Mouse (Mus musculus): ENCODE data around the gene Cask. TPM values are rescaled to one million over a fixed set of nuclear protein-coding genes. Genes with fewer than 3 reads are reported as not detected.

Gene Cask
- polyA plus RNA-seq, 1 experiment from 2014 or later = 21.6 TPM

DNA sequence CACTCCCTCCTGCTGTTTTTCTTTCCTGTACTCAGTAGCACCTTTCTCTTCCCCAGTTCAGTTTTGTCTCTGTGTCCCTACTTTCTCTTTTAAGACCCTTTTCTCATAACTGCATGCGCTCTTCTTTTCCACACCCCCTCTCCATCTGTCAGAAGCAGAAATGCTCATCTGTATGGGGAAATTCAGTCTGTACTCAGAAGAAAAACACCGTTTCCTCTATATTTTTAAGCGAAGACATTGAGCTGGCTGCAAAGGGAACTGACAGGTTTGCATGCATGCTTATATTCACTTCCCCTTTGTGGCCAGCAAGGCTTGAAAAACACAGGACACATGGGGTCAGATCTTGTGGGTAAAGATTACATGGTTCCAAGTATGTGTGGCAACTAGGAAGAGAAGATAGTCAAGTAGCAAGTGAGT is 196.2 kb downstream of the Cask start:
- H3K36me3 ChIP-seq (replicated peaks; ENCODE audit: control insufficient read depth, insufficient read depth, low read depth, low read length) = no peaks in the 10 kb centered on the region
- H3K4me2 ChIP-seq (ENCODE audit: low read depth, low read length) = no peak overlapping the region
- WGBS = 83% methylated on average over 3 of the region's 3 CpGs
- H3K4me3 ChIP-seq (ENCODE audit: low read depth, low read length) = no peak overlapping the region
- DNase-seq (ENCODE audit: low spot score) = no peak
- no peaks in the 10 kb centered on the region for H3K4me1 ChIP-seq (ENCODE audit: control insufficient read depth, insufficient read depth, low read length)
- H3K9ac ChIP-seq (replicated peaks; ENCODE audit: low read length) = no peak overlapping the region
- H3K9me3 ChIP-seq (replicated peaks; ENCODE audit: control insufficient read depth, low read length) = no peaks in the 10 kb centered on the region
- no peak for ATAC-seq (replicated peaks; ENCODE audit: insufficient number of reproducible peaks, low FRiP score, low TSS enrichment, low read depth)
- H3K27ac ChIP-seq (replicated peaks; ENCODE audit: low read depth, low read length) = no peak overlapping the region
- no peaks in the 10 kb centered on the region for H3K27me3 ChIP-seq (ENCODE audit: control insufficient read depth, insufficient read depth, low read length)

DNA sequence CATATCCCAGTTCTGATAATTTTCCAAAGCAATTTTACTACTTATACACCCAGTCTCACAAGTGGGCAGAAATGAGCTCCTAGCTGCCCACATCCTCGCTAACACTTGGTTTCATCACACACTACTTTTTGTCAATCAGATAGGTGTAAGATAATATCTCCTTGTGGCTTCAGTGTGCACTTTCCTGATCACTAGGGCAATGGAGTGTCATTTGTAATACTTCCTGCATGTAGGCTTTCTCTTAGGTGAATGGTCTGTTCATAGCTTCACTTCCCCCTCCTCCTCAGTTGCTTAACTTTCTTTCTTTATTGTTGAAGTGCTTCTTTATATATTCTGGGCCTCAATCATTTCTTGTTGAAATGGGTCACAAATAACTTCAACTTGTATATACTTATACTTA is 198.9 kb downstream of the Cask start:
- H3K4me2 ChIP-seq (ENCODE audit: low read depth, low read length) = no peak overlapping the region
- no peak for DNase-seq (ENCODE audit: low spot score)
- H3K36me3 ChIP-seq (replicated peaks; ENCODE audit: control insufficient read depth, insufficient read depth, low read depth, low read length) = no peaks in the 10 kb centered on the region
- H3K27ac ChIP-seq (replicated peaks; ENCODE audit: low read depth, low read length) = no peak overlapping the region
- no peak overlapping the region for H3K4me3 ChIP-seq (ENCODE audit: low read depth, low read length)
- no peaks in the 10 kb centered on the region for H3K27me3 ChIP-seq (ENCODE audit: control insufficient read depth, insufficient read depth, low read length)
- H3K4me1 ChIP-seq (ENCODE audit: control insufficient read depth, insufficient read depth, low read length) = no peaks in the 10 kb centered on the region
- ATAC-seq (replicated peaks; ENCODE audit: insufficient number of reproducible peaks, low FRiP score, low TSS enrichment, low read depth) = no peak
- H3K9ac ChIP-seq (replicated peaks; ENCODE audit: low read length) = no peak overlapping the region
- 85% methylated on average over 1 of the region's 1 CpGs for WGBS
- H3K9me3 ChIP-seq (replicated peaks; ENCODE audit: control insufficient read depth, low read length) = no peaks in the 10 kb centered on the region

- ATAC-seq (replicated peaks; ENCODE audit: insufficient number of reproducible peaks, low FRiP score, low TSS enrichment, low read depth) = no peak
- no peaks in the 10 kb centered on the region for H3K27me3 ChIP-seq (ENCODE audit: control insufficient read depth, insufficient read depth, low read length)
- H3K36me3 ChIP-seq (replicated peaks; ENCODE audit: control insufficient read depth, insufficient read depth, low read depth, low read length) = no peaks in the 10 kb centered on the region
- H3K9ac ChIP-seq (replicated peaks; ENCODE audit: low read length) = no peak overlapping the region
- WGBS = 69% methylated on average over 2 of the region's 2 CpGs
- DNase-seq (ENCODE audit: low spot score) = no peak
- H3K27ac ChIP-seq (replicated peaks; ENCODE audit: low read depth, low read length) = no peak overlapping the region
- no peaks in the 10 kb centered on the region for H3K4me1 ChIP-seq (ENCODE audit: control insufficient read depth, insufficient read depth, low read length)
- no peak overlapping the region for H3K4me2 ChIP-seq (ENCODE audit: low read depth, low read length)
- H3K9me3 ChIP-seq (replicated peaks; ENCODE audit: control insufficient read depth, low read length) = no peaks in the 10 kb centered on the region
- H3K4me3 ChIP-seq (ENCODE audit: low read depth, low read length) = no peak overlapping the region
Observed at GRCm38 (mm10) chrX:13651889-13652288, 199.3 kb downstream of the Cask start.

- DNase-seq (ENCODE audit: low spot score) (no peak), ATAC-seq (replicated peaks; ENCODE audit: insufficient number of reproducible peaks, low FRiP score, low TSS enrichment, low read depth) (no peak)
- Histone ChIP-seq H3K4me3 (ENCODE audit: low read depth, low read length) (no peak overlapping the region), H3K4me1 (ENCODE audit: control insufficient read depth, insufficient read depth, low read length) (no peaks in the 10 kb centered on the region), H3K9ac (replicated peaks; ENCODE audit: low read length) (no peak overlapping the region), H3K27me3 (ENCODE audit: control insufficient read depth, insufficient read depth, low read length) (no peaks in the 10 kb centered on the region), H3K36me3 (replicated peaks; ENCODE audit: control insufficient read depth, insufficient read depth, low read depth, low read length) (no peaks in the 10 kb centered on the region), H3K27ac (replicated peaks; ENCODE audit: low read depth, low read length) (no peak overlapping the region), H3K4me2 (ENCODE audit: low read depth, low read length) (no peak overlapping the region), H3K9me3 (replicated peaks; ENCODE audit: control insufficient read depth, low read length) (no peaks in the 10 kb centered on the region)
- 70% methylated on average over 2 of the region's 2 CpGs for WGBS
Observed at GRCm38 (mm10) chrX:13638894-13639293, 212.3 kb downstream of the Cask start.

DNA sequence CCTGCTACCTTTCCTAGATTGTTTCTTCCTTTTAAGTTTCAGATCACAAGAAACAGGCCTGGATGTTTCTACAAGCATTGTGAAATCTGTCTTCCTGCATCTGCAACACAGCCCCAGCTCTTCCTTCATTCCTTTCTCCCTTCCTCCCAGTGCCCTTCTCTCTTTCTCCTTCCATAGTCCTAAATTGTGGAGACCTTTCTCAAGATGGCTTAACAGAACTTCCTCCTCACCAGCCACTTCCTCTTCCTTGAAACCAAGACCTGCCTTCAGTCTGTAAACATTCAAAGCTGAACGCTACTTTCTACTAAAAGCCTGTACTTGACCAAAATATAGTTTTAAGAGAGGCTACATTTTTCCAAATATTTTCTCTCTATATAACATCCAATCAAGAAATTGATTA is 214.8 kb downstream of the Cask start:
- Histone ChIP-seq H3K27me3 (ENCODE audit: control insufficient read depth, insufficient read depth, low read length) (no peaks in the 10 kb centered on the region), H3K9me3 (replicated peaks; ENCODE audit: control insufficient read depth, low read length) (no peaks in the 10 kb centered on the region), H3K27ac (replicated peaks; ENCODE audit: low read depth, low read length) (no peak overlapping the region), H3K9ac (replicated peaks; ENCODE audit: low read length) (no peak overlapping the region), H3K4me1 (ENCODE audit: control insufficient read depth, insufficient read depth, low read length) (no peaks in the 10 kb centered on the region), H3K4me2 (ENCODE audit: low read depth, low read length) (no peak overlapping the region), H3K4me3 (ENCODE audit: low read depth, low read length) (no peak overlapping the region), H3K36me3 (replicated peaks; ENCODE audit: control insufficient read depth, insufficient read depth, low read depth, low read length) (no peaks in the 10 kb centered on the region)
- 88% methylated on average over 1 of the region's 1 CpGs for WGBS
- ATAC-seq (replicated peaks; ENCODE audit: insufficient number of reproducible peaks, low FRiP score, low TSS enrichment, low read depth) (no peak), DNase-seq (ENCODE audit: low spot score) (no peak)

DNA sequence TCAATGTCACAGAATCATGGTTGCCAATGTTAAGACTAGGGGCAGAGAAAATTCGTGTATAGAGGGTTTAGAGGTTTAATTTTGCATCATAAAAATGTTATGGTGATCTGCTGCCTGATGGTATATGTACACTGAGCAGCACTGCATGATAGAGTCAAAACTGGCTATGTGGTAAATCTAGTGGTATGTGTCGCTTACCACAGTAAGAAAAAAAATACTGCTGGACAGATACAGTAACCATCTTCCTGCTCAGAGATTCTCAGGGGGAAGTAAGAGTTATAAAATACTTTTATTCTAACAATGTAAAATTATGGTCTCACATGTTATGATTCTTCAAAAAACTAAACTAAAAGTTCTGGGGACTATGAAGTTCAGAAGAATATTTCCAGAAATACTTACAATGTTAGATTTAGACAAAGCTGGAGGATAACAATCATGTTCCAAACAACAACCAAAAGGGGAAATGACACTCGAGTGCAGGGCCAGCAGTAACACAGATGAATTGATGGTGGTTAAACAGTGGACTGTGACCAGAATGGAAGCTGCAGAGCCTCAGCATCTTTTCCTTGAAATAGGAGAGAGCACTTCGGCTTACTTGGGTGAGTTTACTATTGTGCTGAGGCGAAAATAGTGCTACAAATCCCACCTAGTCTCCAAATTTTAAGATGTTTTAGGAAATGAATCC is 219.4 kb downstream of the Cask start, which contains the start of gene Gpr34:
Gpr34 (plus strand) TSS at position 491 of the 685 bp plus-strand sequence.
- H3K4me3 ChIP-seq (ENCODE audit: low read depth, low read length) = no peak within 1 kb of the TSS
- H3K36me3 ChIP-seq (replicated peaks; ENCODE audit: control insufficient read depth, insufficient read depth, low read depth, low read length) = no peaks in the 10 kb centered on the region
- H3K4me1 ChIP-seq (ENCODE audit: control insufficient read depth, insufficient read depth, low read length) = no peaks in the 10 kb centered on the region
- WGBS = 68% methylated on average over 5 of the region's 5 CpGs
- H3K27me3 ChIP-seq (ENCODE audit: control insufficient read depth, insufficient read depth, low read length) = no peaks in the 10 kb centered on the region
- no peak for ATAC-seq (replicated peaks; ENCODE audit: insufficient number of reproducible peaks, low FRiP score, low TSS enrichment, low read depth)
- no peak within 1 kb of the TSS for H3K9ac ChIP-seq (replicated peaks; ENCODE audit: low read length)
- no peak within 1 kb of the TSS for H3K4me2 ChIP-seq (ENCODE audit: low read depth, low read length)
- H3K9me3 ChIP-seq (replicated peaks; ENCODE audit: control insufficient read depth, low read length) = no peaks in the 10 kb centered on the region
- no peak for DNase-seq (ENCODE audit: low spot score)
- H3K27ac ChIP-seq (replicated peaks; ENCODE audit: low read depth, low read length) = no peak within 1 kb of the TSS

- Histone ChIP-seq H3K27ac (replicated peaks; ENCODE audit: low read depth, low read length) (no peak overlapping the region), H3K4me1 (ENCODE audit: control insufficient read depth, insufficient read depth, low read length) (no peaks in the 10 kb centered on the region), H3K27me3 (ENCODE audit: control insufficient read depth, insufficient read depth, low read length) (no peaks in the 10 kb centered on the region), H3K4me3 (ENCODE audit: low read depth, low read length) (no peak overlapping the region), H3K4me2 (ENCODE audit: low read depth, low read length) (no peak overlapping the region), H3K9me3 (replicated peaks; ENCODE audit: control insufficient read depth, low read length) (no peaks in the 10 kb centered on the region), H3K36me3 (replicated peaks; ENCODE audit: control insufficient read depth, insufficient read depth, low read depth, low read length) (no peaks in the 10 kb centered on the region), H3K9ac (replicated peaks; ENCODE audit: low read length) (no peak overlapping the region)
- ATAC-seq (replicated peaks; ENCODE audit: insufficient number of reproducible peaks, low FRiP score, low TSS enrichment, low read depth) (no peak), DNase-seq (ENCODE audit: low spot score) (no peak)
- 83% methylated on average over 5 of the region's 5 CpGs for WGBS
Observed at GRCm38 (mm10) chrX:13622654-13623053, 228.5 kb downstream of the Cask start.

GRCm38 (mm10) chrX:13621473-13621872 is 229.7 kb downstream of the Cask start:
- no peaks in the 10 kb centered on the region for H3K9me3 ChIP-seq (replicated peaks; ENCODE audit: control insufficient read depth, low read length)
- no peak overlapping the region for H3K4me2 ChIP-seq (ENCODE audit: low read depth, low read length)
- DNase-seq (ENCODE audit: low spot score) = no peak
- no peak overlapping the region for H3K27ac ChIP-seq (replicated peaks; ENCODE audit: low read depth, low read length)
- no peaks in the 10 kb centered on the region for H3K36me3 ChIP-seq (replicated peaks; ENCODE audit: control insufficient read depth, insufficient read depth, low read depth, low read length)
- ATAC-seq (replicated peaks; ENCODE audit: insufficient number of reproducible peaks, low FRiP score, low TSS enrichment, low read depth) = no peak
- no peak overlapping the region for H3K9ac ChIP-seq (replicated peaks; ENCODE audit: low read length)
- no peaks in the 10 kb centered on the region for H3K27me3 ChIP-seq (ENCODE audit: control insufficient read depth, insufficient read depth, low read length)
- no peak overlapping the region for H3K4me3 ChIP-seq (ENCODE audit: low read depth, low read length)
- no peaks in the 10 kb centered on the region for H3K4me1 ChIP-seq (ENCODE audit: control insufficient read depth, insufficient read depth, low read length)
- 87% methylated on average over 4 of the region's 4 CpGs for WGBS

Data from embryonic facial prominence, embryonic 11.5 days (tissue).